Mouse (Mus musculus) right cerebral cortex, postnatal 4 days (tissue): ENCODE data around the gene Vmn2r88.
"Not testable (repeated sequence)": the region's sequence is repeated elsewhere in the genome, so short reads cannot be mapped to it uniquely, and the experiment has no call there.

Experiments
- DNase-seq: peaks from one replicate; pipeline ENCODE4 v3.0.0-alpha.2; 2022

Vmn2r88 gene

GRCm38 (mm10) chr14:51410520-51410919, at the start of gene Vmn2r88:
TSS of gene Vmn2r88 (plus strand) at chr14:51410820.
- no peak for DNase-seq

- DNase-seq, result no peak
These were observed 49.2 kb upstream of the Vmn2r88 start, which contains the start of gene Gm7247 for GRCm38 (mm10) chr14:51361456-51361855. TSS of gene Gm7247 (plus strand) at chr14:51361756.

GRCm38 (mm10) chr14:51382805-51383204, 27.8 kb upstream of the Vmn2r88 start:
- DNase-seq, result no peak

GRCm38 (mm10) chr14:51384351-51384750, 26.3 kb upstream of the Vmn2r88 start:
- DNase-seq, result no peak

GRCm38 (mm10) chr14:51385741-51386140, 24.9 kb upstream of the Vmn2r88 start:
- DNase-seq, result no peak

- DNase-seq, result no peak
These were observed 22.9 kb upstream of the Vmn2r88 start for GRCm38 (mm10) chr14:51387768-51388167.

- DNase-seq, result no peak
These were observed 22.4 kb upstream of the Vmn2r88 start for GRCm38 (mm10) chr14:51388222-51388621.

GRCm38 (mm10) chr14:51423885-51424284, 13.3 kb downstream of the Vmn2r88 start:
- DNase-seq, result no peak

GRCm38 (mm10) chr14:51430138-51430537, 19.5 kb downstream of the Vmn2r88 start:
- not testable (repeated sequence) for DNase-seq

- DNase-seq, result no peak
These were observed 23.9 kb downstream of the Vmn2r88 start for GRCm38 (mm10) chr14:51434546-51434945.

- no peak for DNase-seq
These were observed 24.4 kb downstream of the Vmn2r88 start for GRCm38 (mm10) chr14:51435020-51435419.

GRCm38 (mm10) chr14:51438955-51439354, 28.3 kb downstream of the Vmn2r88 start:
- no peak for DNase-seq

GRCm38 (mm10) chr14:51451557-51451956, 40.9 kb downstream of the Vmn2r88 start, which contains the start of gene Vmn2r89:
TSS of gene Vmn2r89 (plus strand) at chr14:51451857.
- DNase-seq, result not testable (repeated sequence)
